Mouse (Mus musculus): ENCODE data around the gene Tmtc2. TPM values are rescaled to one million over a fixed set of nuclear protein-coding genes. Genes with fewer than 3 reads are reported as not detected.

The Tmtc2 gene
- total and polyA plus RNA-seq, 2 experiments from 2014 or later, result 7.6 to 19.3 TPM

DNA sequence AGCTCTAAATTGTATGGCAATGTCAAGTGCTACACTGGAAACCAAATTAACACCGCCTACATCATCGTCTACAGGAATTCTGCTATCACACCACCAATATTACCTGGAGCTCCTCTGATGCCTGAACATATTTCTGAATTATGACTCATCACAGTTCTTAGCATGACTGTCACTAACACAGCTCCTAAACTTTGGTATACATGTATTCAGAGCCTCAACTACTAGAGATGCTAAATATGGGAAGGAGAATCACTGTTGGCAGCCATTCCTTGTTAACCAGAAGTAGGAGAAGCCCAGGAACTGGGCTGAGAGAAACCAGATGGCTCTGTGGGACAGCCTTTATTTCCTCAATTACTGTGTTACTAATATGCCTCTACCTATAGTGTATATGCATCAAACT lies 382.2 kb downstream of the Tmtc2 start:
- Histone ChIP-seq H3K4me2 (ENCODE audit: low read depth, low read length) (no peak overlapping the region), H3K4me1 (ENCODE audit: insufficient read depth, low read length) (no peaks in the 10 kb centered on the region), H3K27ac (no peak overlapping the region), H3K9me3 (ENCODE audit: low read length) (no peaks in the 10 kb centered on the region), H3K9ac (replicated peaks; ENCODE audit: low read length) (no peak overlapping the region), H3K4me3 (ENCODE audit: low read length) (no peak overlapping the region), H3K36me3 (ENCODE audit: insufficient read depth, low read length) (no peaks in the 10 kb centered on the region), H3K27me3 (ENCODE audit: insufficient read depth, low read length) (no peaks in the 10 kb centered on the region)
- WGBS, result 99% methylated on average over 2 of the region's 2 CpGs
- TF ChIP-seq CTCF (IDR thresholded peaks at IDR 0.05; ENCODE audit: low read depth), result no peak
- DNase-seq (ENCODE audit: low spot score), result no peak
- no peak for ATAC-seq

DNA sequence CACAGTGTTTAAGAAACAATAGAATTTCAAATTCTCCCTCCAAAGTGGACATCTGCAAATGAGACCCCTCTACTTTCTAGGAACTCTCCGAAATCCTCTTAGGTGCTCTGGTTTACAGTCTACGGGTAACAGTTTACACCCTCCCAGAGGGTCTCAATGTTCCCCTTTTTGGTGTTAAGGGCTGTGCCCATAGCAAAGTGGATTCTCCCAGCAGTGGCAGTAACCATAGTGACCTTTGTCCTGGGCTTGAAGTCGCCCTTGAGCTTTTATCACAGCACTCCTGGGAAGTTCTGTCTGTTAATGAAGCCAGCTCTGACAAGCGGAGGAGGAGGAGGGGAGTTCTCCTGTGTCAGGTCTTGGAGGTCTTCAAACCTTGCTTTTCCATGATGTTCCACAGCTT lies 384.5 kb downstream of the Tmtc2 start:
- no peak for TF ChIP-seq CTCF (IDR thresholded peaks at IDR 0.05; ENCODE audit: low read depth)
- DNase-seq (ENCODE audit: low spot score), result no peak

DNA sequence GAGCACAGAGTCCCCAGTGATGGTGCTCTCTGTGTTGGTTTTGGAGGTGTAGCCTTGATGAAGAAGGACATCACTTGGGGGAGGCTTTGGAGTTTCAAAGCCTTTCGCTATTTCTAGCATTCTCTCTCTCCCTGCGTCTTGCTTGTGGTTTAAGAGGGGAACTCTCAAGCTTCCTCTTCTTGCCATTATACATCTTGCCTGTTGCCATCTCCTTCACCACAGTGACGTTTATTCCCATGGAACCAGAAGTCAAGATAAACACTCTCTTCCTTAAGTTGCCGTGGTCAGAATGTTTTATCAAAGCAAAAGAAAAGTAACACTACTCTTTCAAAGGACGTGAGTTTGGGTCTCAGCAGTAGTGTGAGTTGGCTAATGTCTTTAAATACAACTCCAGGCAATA lies 387.6 kb downstream of the Tmtc2 start:
- TF ChIP-seq CTCF (IDR thresholded peaks at IDR 0.05; ENCODE audit: low read depth), result no peak
- Histone ChIP-seq H3K27me3 (ENCODE audit: insufficient read depth, low read length) (no peaks in the 10 kb centered on the region), H3K36me3 (ENCODE audit: insufficient read depth, low read length) (no peaks in the 10 kb centered on the region), H3K9me3 (ENCODE audit: low read length) (no peaks in the 10 kb centered on the region), H3K4me1 (ENCODE audit: insufficient read depth, low read length) (no peaks in the 10 kb centered on the region), H3K4me2 (ENCODE audit: low read depth, low read length) (no peak overlapping the region), H3K9ac (replicated peaks; ENCODE audit: low read length) (no peak overlapping the region), H3K27ac (no peak overlapping the region), H3K4me3 (ENCODE audit: low read length) (no peak overlapping the region)
- 86% methylated on average over 5 of the region's 5 CpGs for whole genome bisulfite sequencing
- ATAC-seq (no peak), DNase-seq (ENCODE audit: low spot score) (no peak)

More for the DNA sequence above, 384.5 kb downstream of the Tmtc2 start:
- Histone ChIP-seq H3K4me2 (ENCODE audit: low read depth, low read length) (no peak overlapping the region), H3K4me1 (ENCODE audit: insufficient read depth, low read length) (no peaks in the 10 kb centered on the region), H3K27ac (no peak overlapping the region), H3K9ac (replicated peaks; ENCODE audit: low read length) (no peak overlapping the region), H3K36me3 (ENCODE audit: insufficient read depth, low read length) (no peaks in the 10 kb centered on the region), H3K27me3 (ENCODE audit: insufficient read depth, low read length) (no peaks in the 10 kb centered on the region), H3K9me3 (ENCODE audit: low read length) (no peaks in the 10 kb centered on the region), H3K4me3 (ENCODE audit: low read length) (no peak overlapping the region)
- ATAC-seq, result no peak
- 49% methylated on average over 4 of the region's 4 CpGs for WGBS

DNA sequence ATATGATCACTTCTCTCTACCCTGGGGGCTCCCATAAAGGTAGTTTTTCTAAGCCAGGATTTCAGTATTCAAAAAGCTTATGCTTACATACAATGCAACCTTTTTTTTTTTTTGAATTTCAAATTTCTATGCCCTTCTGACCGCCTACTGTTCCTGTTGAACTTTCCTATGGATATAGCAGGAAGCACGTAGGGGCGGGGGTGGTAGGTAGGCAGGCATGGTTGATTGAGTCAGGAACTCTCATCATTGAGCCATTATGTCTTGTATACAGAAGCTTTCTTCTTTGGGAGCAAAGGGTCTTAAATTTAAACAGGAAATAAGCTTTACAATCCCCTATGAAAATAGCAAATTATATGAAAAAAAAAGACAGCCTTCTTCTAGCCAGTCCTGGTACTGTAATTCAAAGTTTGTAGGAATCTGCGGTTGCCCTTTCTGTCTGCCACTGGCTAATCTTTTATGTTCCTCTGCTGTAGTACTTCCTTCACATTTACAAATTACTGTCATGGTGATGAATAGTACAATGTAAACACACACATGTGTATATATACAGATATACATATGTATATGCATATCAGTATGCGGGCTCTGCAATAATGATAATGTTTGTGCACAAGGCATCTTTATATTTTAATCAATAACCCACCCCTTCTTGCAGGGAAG lies 405.7 kb downstream of the Tmtc2 start:
- no peak overlapping the region for H3K9ac ChIP-seq (replicated peaks; ENCODE audit: low read length)
- no peaks in the 10 kb centered on the region for H3K27me3 ChIP-seq (ENCODE audit: insufficient read depth, low read length)
- H3K4me2 ChIP-seq (ENCODE audit: low read depth, low read length), result no peak overlapping the region
- 85% methylated on average over 5 of the region's 5 CpGs for WGBS
- no peaks in the 10 kb centered on the region for H3K9me3 ChIP-seq (ENCODE audit: low read length)
- no peak for TF ChIP-seq CTCF (IDR thresholded peaks at IDR 0.05; ENCODE audit: low read depth)
- DNase-seq (ENCODE audit: low spot score) (no peak), ATAC-seq (no peak)
- H3K36me3 ChIP-seq (ENCODE audit: insufficient read depth, low read length), result no peaks in the 10 kb centered on the region
- no peaks in the 10 kb centered on the region for H3K4me1 ChIP-seq (ENCODE audit: insufficient read depth, low read length)
- no peak overlapping the region for H3K4me3 ChIP-seq (ENCODE audit: low read length)
- no peak overlapping the region for H3K27ac ChIP-seq

DNA sequence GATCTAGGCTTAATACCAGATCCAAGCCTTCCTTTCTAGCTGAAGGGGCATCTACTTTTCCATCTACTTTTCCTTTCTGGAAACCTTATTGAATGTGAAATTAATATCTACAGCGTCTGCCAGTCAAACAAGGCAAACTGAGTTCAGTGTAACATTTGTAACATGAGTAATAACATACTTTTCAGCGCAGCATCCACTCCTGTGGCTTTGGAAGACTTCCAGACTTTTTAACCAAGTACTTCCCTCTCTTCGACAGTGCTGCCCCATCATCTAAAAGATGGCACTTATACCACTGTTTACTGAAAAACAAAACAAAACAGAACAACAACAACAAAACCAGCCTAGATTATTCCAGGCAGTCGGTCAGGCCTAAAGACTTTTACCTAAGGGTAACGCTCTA lies 409.0 kb downstream of the Tmtc2 start:
- H3K9me3 ChIP-seq (ENCODE audit: low read length), result no peaks in the 10 kb centered on the region
- no peak overlapping the region for H3K27ac ChIP-seq
- WGBS, result 84% methylated on average over 5 of the region's 5 CpGs
- H3K4me2 ChIP-seq (ENCODE audit: low read depth, low read length), result no peak overlapping the region
- DNase-seq (ENCODE audit: low spot score), result no peak
- no peaks in the 10 kb centered on the region for H3K4me1 ChIP-seq (ENCODE audit: insufficient read depth, low read length)
- H3K4me3 ChIP-seq (ENCODE audit: low read length), result no peak overlapping the region
- H3K9ac ChIP-seq (replicated peaks; ENCODE audit: low read length), result no peak overlapping the region
- H3K27me3 ChIP-seq (ENCODE audit: insufficient read depth, low read length), result no peaks in the 10 kb centered on the region
- no peaks in the 10 kb centered on the region for H3K36me3 ChIP-seq (ENCODE audit: insufficient read depth, low read length)
- TF ChIP-seq CTCF (IDR thresholded peaks at IDR 0.05; ENCODE audit: low read depth), result no peak
- ATAC-seq, result no peak

- no peaks in the 10 kb centered on the region for H3K4me1 ChIP-seq (ENCODE audit: insufficient read depth, low read length)
- DNase-seq (ENCODE audit: low spot score) (no peak), ATAC-seq (no peak)
- no peaks in the 10 kb centered on the region for H3K36me3 ChIP-seq (ENCODE audit: insufficient read depth, low read length)
- H3K4me3 ChIP-seq (ENCODE audit: low read length), result no peak overlapping the region
- no peak for TF ChIP-seq CTCF (IDR thresholded peaks at IDR 0.05; ENCODE audit: low read depth)
- no peak overlapping the region for H3K4me2 ChIP-seq (ENCODE audit: low read depth, low read length)
- no peak overlapping the region for H3K9ac ChIP-seq (replicated peaks; ENCODE audit: low read length)
- no peaks in the 10 kb centered on the region for H3K9me3 ChIP-seq (ENCODE audit: low read length)
- H3K27ac ChIP-seq, result no peak overlapping the region
- H3K27me3 ChIP-seq (ENCODE audit: insufficient read depth, low read length), result no peaks in the 10 kb centered on the region
Measured at GRCm38 (mm10) chr10:105153789-105154188, 420.5 kb downstream of the Tmtc2 start.

DNA sequence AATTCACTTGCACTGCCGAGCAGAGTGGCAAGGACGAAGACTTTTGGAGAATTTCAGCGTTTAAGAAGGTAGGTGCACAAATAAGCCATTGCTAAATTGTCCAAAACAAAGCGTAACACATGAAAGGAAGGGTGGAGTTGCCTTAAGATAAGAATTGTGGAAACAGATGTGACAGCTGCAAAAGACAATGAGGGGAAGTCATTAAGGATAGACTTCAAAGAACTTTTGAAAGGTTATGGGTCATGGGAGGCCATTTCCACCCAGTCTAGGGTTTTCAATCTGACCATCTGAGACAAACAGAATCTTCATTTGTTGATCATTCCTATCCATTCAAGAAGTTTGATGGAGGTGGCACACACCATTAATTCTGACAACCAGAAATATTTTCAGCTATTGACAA lies 429.9 kb downstream of the Tmtc2 start:
- Histone ChIP-seq H3K27ac (no peak overlapping the region), H3K4me2 (ENCODE audit: low read depth, low read length) (no peak overlapping the region), H3K9ac (replicated peaks; ENCODE audit: low read length) (no peak overlapping the region), H3K36me3 (ENCODE audit: insufficient read depth, low read length) (no peaks in the 10 kb centered on the region), H3K9me3 (ENCODE audit: low read length) (no peaks in the 10 kb centered on the region), H3K4me1 (ENCODE audit: insufficient read depth, low read length) (no peaks in the 10 kb centered on the region), H3K4me3 (ENCODE audit: low read length) (no peak overlapping the region), H3K27me3 (ENCODE audit: insufficient read depth, low read length) (no peaks in the 10 kb centered on the region)
- DNase-seq (ENCODE audit: low spot score), result no peak
- 71% methylated on average over 4 of the region's 4 CpGs for WGBS
- no peak for TF ChIP-seq CTCF (IDR thresholded peaks at IDR 0.05; ENCODE audit: low read depth)
- no peak for ATAC-seq
